Mouse (Mus musculus): ENCODE data around the gene Slc6a18. TPM values are rescaled to one million over a fixed set of nuclear protein-coding genes. Genes with fewer than 3 reads are reported as not detected.

Gene Slc6a18
- total RNA-seq, 2 experiments from 2014 or later: not detected

GRCm38 (mm10) chr13:73626410-73626744, 51.4 kb downstream of the Slc6a18 start:
- intact Hi-C loops (cut with DNase I): loop anchor here (5.0 kb wide), 2 partner anchors 114 to 199 kb away; no protein-coding TSS in a partner anchor
- no peak for DNase-seq (ENCODE audit: low spot score in 2 of 2)

GRCm38 (mm10) chr13:73620637-73621036, 57.2 kb downstream of the Slc6a18 start:
- peak in 1 of 2 experiments; percentile 14 for DNase-seq (ENCODE audit: low spot score in 2 of 2)
- intact Hi-C loops (cut with DNase I): no loop called here

GRCm38 (mm10) chr13:73618406-73618805, 59.4 kb downstream of the Slc6a18 start:
- intact Hi-C loops (cut with DNase I): no loop called here
- DNase-seq (ENCODE audit: low spot score in 2 of 2): no peak

Other genes starting within 250 kb of the Slc6a18 start
- 10 to 100 TPM; 43.0 to 43.9 TPM for gene Lpcat1, start 210.8 kb downstream of the Slc6a18 start, total RNA-seq (2021)
- gene Slc6a3, start 141.3 kb downstream of the Slc6a18 start, total RNA-seq (2021): under 1 TPM; 0.16 TPM
- 100 to 1,000 TPM; 125 to 128 TPM for gene Clptm1l, start 74.0 kb downstream of the Slc6a18 start, total RNA-seq (2021)
- gene Tert, start 51.1 kb downstream of the Slc6a18 start, total RNA-seq (2021): 1 to 10 TPM; 2.2 to 2.3 TPM
- under 1 TPM in 1 of 2 experiments, not detected in 1; 0.18 TPM for gene Slc6a19, start 26.8 kb upstream of the Slc6a18 start, total RNA-seq (2021)
- gene Slc12a7, start 55.1 kb upstream of the Slc6a18 start, total RNA-seq (2021): 1 to 10 TPM; 3.6 to 6.8 TPM
- gene Nkd2, start 169.6 kb upstream of the Slc6a18 start, total RNA-seq (2021): 1 to 10 TPM; 2.2 to 2.6 TPM

Measured in left cerebral cortex, postnatal 25 days (tissue).